Mouse (Mus musculus): Measurements from ENCODE around the gene Snx33.

Gene Snx33

DNA sequence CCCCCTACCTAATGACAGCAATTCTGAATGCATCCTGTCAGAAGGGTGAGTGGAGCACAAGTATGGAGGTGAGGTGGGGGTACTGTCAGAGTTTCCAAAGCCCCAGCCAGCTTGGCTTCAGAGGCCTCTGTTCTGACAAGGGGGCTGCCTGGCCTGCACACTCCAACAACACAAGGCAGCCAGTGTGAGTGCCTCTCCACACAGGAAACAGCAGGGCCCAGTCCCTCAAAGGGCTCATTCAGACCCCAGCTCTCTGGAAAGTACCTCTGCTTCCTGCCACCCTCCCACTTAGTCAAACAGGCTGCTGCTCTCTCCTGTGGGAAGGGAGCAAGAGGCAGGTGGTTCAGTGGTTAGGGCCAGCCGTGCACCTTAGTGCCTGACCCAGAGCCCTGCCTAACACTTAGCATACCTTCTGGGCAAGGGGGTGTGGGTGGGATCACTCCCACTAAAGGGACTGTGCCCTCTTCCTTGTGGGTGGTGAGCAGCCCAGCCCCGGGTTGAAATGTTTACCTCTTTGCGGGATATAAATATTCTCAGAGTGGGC, 46.6 kb downstream of the Snx33 start:
- H3K9me3 ChIP-seq (ENCODE audit: low read length): no peaks in the 10 kb centered on the region
- TF ChIP-seq POU5F1 (IDR thresholded peaks at IDR 0.05; ENCODE audit: borderline replicate concordance, low read length): no peak
- TF ChIP-seq NANOG (IDR thresholded peaks at IDR 0.05; ENCODE audit: borderline replicate concordance, low read length): no peak
- TF ChIP-seq CTCF (conservative IDR thresholded peaks at IDR 0.05; ENCODE audit: low read length): no peak
- H3K4me1 ChIP-seq (replicated peaks; ENCODE audit: low read depth, low read length): peaks cover 38% of the 10 kb centered on the region

DNA sequence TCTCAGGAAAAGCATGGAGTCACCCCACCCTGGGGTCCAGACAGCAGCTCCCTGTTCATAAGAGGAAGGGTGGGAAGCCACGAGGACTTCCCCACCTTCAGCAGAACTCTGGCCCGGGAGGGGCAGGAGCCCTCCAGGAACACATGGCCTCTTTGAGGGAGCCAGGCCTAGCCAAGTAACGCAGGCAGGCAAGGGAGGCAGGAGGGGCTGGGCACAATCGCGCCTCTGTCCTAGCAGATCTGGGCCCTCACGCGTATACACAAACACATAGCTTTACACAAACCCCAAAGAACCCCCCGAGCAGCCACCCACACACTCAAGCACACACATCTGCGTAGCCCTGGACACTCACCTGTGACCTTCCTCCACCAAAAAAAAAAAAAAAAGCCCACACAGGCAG, 47.4 kb downstream of the Snx33 start:
- Histone ChIP-seq H3K4me1 (replicated peaks; ENCODE audit: low read depth, low read length) (peaks cover 44% of the 10 kb centered on the region), H3K36me3 (ENCODE audit: insufficient read depth, low read length) (no peaks in the 10 kb centered on the region), H3K4me3 (replicated peaks; ENCODE audit: low read length) (no peak overlapping the region), H3K9me3 (ENCODE audit: low read length) (no peaks in the 10 kb centered on the region), H3K27me3 (ENCODE audit: insufficient read depth, low read length) (peaks cover 41% of the 10 kb centered on the region)
- TF ChIP-seq NANOG (IDR thresholded peaks at IDR 0.05; ENCODE audit: borderline replicate concordance, low read length) (no peak), CTCF (conservative IDR thresholded peaks at IDR 0.05; ENCODE audit: low read length) (no peak), POU5F1 (IDR thresholded peaks at IDR 0.05; ENCODE audit: borderline replicate concordance, low read length) (no peak)

More for the DNA sequence above, 46.6 kb downstream of the Snx33 start:
- no peak overlapping the region for H3K4me3 ChIP-seq (replicated peaks; ENCODE audit: low read length)
- H3K27me3 ChIP-seq (ENCODE audit: insufficient read depth, low read length): peaks cover 42% of the 10 kb centered on the region
- no peaks in the 10 kb centered on the region for H3K36me3 ChIP-seq (ENCODE audit: insufficient read depth, low read length)

DNA sequence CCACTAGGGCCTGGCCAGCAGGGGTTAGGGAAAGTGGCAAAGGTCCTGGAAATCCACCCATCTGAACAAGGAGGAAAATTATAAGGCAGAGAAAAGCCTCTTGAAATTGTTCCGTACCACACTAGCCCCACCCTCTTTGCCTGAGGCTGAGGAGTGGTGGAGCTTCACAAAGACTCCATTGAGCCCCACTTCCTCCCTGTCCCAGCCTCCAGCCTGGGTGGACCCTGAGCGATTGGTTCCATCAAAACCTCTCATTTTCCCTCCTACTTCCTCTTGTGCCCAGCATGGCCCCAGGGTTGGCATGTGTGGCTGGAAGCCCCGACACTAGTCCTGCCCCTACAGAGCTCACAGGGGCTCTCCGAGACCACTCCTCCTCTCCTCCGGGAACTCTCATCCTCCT, 50.9 kb downstream of the Snx33 start:
- Histone ChIP-seq H3K36me3 (ENCODE audit: insufficient read depth, low read length) (no peaks in the 10 kb centered on the region), H3K4me1 (replicated peaks; ENCODE audit: low read depth, low read length) (peaks cover 42% of the 10 kb centered on the region), H3K4me3 (replicated peaks; ENCODE audit: low read length) (peak overlapping the region; percentile 50), H3K9me3 (ENCODE audit: low read length) (no peaks in the 10 kb centered on the region), H3K27me3 (ENCODE audit: insufficient read depth, low read length) (peaks cover 40% of the 10 kb centered on the region)
- no peak for TF ChIP-seq POU5F1 (IDR thresholded peaks at IDR 0.05; ENCODE audit: borderline replicate concordance, low read length)
- TF ChIP-seq NANOG (IDR thresholded peaks at IDR 0.05; ENCODE audit: borderline replicate concordance, low read length): no peak
- no peak for TF ChIP-seq CTCF (conservative IDR thresholded peaks at IDR 0.05; ENCODE audit: low read length)

DNA sequence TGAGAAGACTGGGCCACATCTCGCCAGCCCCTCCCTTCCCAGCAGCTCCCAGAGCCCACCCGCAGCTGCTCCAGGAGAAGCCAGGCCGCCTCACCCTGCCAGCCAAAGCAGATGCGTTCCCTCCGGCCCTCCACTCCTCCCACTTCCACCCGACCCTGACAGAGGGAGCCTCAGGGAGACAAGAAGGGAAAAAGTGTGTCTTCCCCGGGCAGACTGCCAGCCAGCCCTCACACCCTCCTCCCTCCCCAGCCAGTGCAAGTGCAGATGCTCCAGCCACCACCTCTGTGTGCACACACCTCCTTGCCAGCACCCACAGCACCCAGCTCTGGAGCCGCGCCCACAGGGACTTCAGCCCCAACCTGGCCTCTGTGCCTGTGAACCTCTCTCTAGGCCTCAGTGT, 51.4 kb downstream of the Snx33 start:
- peak overlapping the region; percentile 50 for H3K4me3 ChIP-seq (replicated peaks; ENCODE audit: low read length)
- TF ChIP-seq NANOG (IDR thresholded peaks at IDR 0.05; ENCODE audit: borderline replicate concordance, low read length) (no peak), POU5F1 (IDR thresholded peaks at IDR 0.05; ENCODE audit: borderline replicate concordance, low read length) (no peak), CTCF (conservative IDR thresholded peaks at IDR 0.05; ENCODE audit: low read length) (no peak)
- H3K36me3 ChIP-seq (ENCODE audit: insufficient read depth, low read length): no peaks in the 10 kb centered on the region
- H3K27me3 ChIP-seq (ENCODE audit: insufficient read depth, low read length): peaks cover 44% of the 10 kb centered on the region
- no peaks in the 10 kb centered on the region for H3K9me3 ChIP-seq (ENCODE audit: low read length)
- peaks cover 41% of the 10 kb centered on the region for H3K4me1 ChIP-seq (replicated peaks; ENCODE audit: low read depth, low read length)

DNA sequence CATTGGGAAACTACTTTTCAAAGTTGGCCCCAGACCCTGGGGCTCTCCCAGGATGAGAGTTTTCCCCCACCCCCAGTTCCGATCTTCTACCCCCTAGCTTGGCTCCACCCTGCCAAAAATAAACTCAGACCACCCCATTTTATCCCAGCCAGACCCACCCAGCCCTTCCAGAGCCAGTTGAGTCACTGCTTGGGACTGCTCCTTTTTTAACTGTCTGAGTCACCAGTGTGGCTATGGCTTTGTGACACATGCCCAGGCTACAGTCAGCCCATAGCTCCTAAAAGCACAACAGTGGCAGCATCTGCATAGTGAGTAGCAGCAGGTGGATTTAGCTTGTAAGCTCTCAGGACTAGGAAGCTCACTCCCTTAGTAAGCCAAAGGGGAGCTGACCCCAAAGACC, 55.1 kb downstream of the Snx33 start:
- Histone ChIP-seq H3K4me1 (replicated peaks; ENCODE audit: low read depth, low read length) (peaks cover 74% of the 10 kb centered on the region), H3K4me3 (replicated peaks; ENCODE audit: low read length) (no peak overlapping the region), H3K27me3 (ENCODE audit: insufficient read depth, low read length) (peaks cover 36% of the 10 kb centered on the region), H3K36me3 (ENCODE audit: insufficient read depth, low read length) (no peaks in the 10 kb centered on the region), H3K9me3 (ENCODE audit: low read length) (no peaks in the 10 kb centered on the region)
- TF ChIP-seq CTCF (conservative IDR thresholded peaks at IDR 0.05; ENCODE audit: low read length) (no peak), NANOG (IDR thresholded peaks at IDR 0.05; ENCODE audit: borderline replicate concordance, low read length) (no peak), POU5F1 (IDR thresholded peaks at IDR 0.05; ENCODE audit: borderline replicate concordance, low read length) (no peak)

DNA sequence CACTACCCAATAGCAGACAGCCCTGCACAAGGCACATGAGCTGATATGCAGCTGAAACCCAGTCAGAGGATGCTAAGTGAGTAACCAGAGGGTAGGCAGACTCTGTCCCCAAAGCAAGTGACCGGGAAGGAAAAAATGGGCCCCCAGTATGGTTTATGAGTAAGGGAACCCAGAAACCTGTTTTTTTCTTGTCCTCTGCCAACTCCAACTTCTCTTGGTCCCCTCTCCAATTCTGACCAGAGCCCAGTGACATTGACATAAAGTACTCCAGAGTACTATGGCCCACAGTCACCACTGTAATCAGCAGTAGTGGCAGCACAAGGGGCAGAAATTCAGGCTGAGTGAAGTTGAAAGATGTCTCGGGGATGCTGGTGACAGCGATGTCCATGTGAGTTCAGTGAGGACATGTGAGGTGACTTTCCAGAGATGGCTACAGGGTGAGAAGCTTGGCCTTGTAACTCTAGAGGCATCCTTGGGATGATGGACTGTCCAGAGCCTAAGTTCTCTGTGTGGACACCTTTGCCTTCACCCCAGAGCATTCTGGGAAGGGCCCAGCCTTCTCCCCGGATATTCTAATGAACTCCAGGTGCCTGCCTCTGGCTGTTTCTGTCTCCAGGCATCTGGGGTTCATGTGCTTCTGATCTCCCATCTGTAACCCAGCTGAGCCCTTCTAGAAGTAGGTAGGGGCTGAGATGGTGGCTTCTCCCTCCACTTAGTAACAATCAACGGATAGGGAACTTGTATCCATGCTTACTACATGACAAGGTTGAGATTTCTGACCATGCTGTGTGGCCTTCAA, 55.9 kb downstream of the Snx33 start:
- H3K27me3 ChIP-seq (ENCODE audit: insufficient read depth, low read length): peaks cover 36% of the 10 kb centered on the region

DNA sequence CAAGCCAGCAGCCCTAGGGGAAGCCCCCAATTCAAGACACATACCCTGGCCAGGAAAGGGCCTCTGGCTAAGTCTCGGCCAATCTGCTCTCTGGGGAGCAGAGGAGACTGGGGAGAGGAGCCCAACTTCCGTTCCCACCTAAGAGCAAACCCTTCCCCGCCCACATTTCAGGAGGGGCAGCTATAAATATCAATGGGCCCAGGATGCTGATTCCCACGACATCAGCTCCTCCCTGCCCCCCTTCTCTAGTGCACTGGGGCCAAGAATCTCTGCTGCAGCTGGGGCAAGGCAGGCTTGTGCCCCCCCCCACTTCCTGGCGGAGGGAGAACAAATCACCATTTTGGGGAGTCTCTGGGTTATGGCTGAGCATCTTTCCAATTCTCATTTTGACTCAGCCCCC, 57.0 kb downstream of the Snx33 start:
- peak overlapping the region; percentile 10; the same call in 1 of the 2 replicates for H3K4me3 ChIP-seq (replicated peaks; ENCODE audit: low read length)
- no peaks in the 10 kb centered on the region for H3K36me3 ChIP-seq (ENCODE audit: insufficient read depth, low read length)
- TF ChIP-seq NANOG (IDR thresholded peaks at IDR 0.05; ENCODE audit: borderline replicate concordance, low read length) (no peak), POU5F1 (IDR thresholded peaks at IDR 0.05; ENCODE audit: borderline replicate concordance, low read length) (no peak), CTCF (conservative IDR thresholded peaks at IDR 0.05; ENCODE audit: low read length) (no peak)
- H3K9me3 ChIP-seq (ENCODE audit: low read length): no peaks in the 10 kb centered on the region
- H3K27me3 ChIP-seq (ENCODE audit: insufficient read depth, low read length): peaks cover 44% of the 10 kb centered on the region
- peaks cover 74% of the 10 kb centered on the region for H3K4me1 ChIP-seq (replicated peaks; ENCODE audit: low read depth, low read length)

More for the DNA sequence above, 55.9 kb downstream of the Snx33 start:
- Histone ChIP-seq H3K36me3 (ENCODE audit: insufficient read depth, low read length) (no peaks in the 10 kb centered on the region), H3K4me1 (replicated peaks; ENCODE audit: low read depth, low read length) (peaks cover 74% of the 10 kb centered on the region), H3K4me3 (replicated peaks; ENCODE audit: low read length) (no peak overlapping the region), H3K9me3 (ENCODE audit: low read length) (no peaks in the 10 kb centered on the region)
- TF ChIP-seq CTCF (conservative IDR thresholded peaks at IDR 0.05; ENCODE audit: low read length) (no peak), NANOG (IDR thresholded peaks at IDR 0.05; ENCODE audit: borderline replicate concordance, low read length) (no peak), POU5F1 (IDR thresholded peaks at IDR 0.05; ENCODE audit: borderline replicate concordance, low read length) (no peak)

DNA sequence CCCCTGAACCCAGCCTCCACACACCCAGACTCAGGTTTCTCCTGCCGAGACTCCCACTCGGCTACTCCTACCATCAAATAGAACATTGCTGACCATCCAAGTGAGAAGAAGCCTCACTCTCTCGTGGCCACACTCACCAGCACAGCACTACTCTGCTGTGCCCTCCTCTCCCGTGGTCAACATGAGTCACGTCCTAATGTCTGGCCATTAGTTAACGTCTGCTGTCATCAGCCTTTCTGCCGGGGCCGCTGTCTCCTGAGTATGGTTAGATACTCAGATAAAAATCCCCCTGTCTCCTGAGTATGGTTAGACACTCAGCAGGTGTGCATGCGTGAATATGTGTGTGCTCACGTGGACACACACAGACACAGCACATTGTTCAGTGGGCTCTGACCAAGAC, 57.4 kb downstream of the Snx33 start:
- H3K4me1 ChIP-seq (replicated peaks; ENCODE audit: low read depth, low read length): peaks cover 75% of the 10 kb centered on the region
- no peaks in the 10 kb centered on the region for H3K36me3 ChIP-seq (ENCODE audit: insufficient read depth, low read length)
- TF ChIP-seq NANOG (IDR thresholded peaks at IDR 0.05; ENCODE audit: borderline replicate concordance, low read length) (no peak), POU5F1 (IDR thresholded peaks at IDR 0.05; ENCODE audit: borderline replicate concordance, low read length) (no peak), CTCF (conservative IDR thresholded peaks at IDR 0.05; ENCODE audit: low read length) (no peak)
- H3K4me3 ChIP-seq (replicated peaks; ENCODE audit: low read length): peak overlapping the region; percentile 10; the same call in 1 of the 2 replicates
- no peaks in the 10 kb centered on the region for H3K9me3 ChIP-seq (ENCODE audit: low read length)
- peaks cover 48% of the 10 kb centered on the region for H3K27me3 ChIP-seq (ENCODE audit: insufficient read depth, low read length)
